In the genomic region with DNA sequence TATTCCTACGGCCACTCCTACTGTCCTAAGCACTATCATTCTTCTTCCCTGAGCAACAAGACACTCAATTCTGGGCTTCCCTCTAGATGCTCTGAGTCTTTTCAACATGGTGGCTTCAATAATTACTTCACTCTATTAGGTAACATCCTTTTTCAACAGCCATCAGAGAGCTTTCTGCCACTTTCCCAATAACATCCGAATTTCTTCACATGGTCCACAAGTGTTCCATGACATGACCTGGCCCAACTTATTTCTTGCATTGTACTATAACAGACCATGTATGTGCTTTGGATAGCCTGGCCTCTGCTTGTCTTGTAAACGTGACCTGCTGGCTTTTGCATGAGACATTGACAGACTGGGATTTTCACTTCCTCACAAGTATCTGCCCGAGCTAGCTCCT, we compare ENCODE assay signal across 17 mouse cellular contexts.
"Had no signal": no experiment of that assay in that cellular context is flagged by ENCODE, and none has a peak within 500 bp of the region (broad histone marks: within the 10 kb centered on the region; RNA-seq: fewer than 3 reads in every experiment).

No protein-coding gene starts in this region.

- H3K27ac ChIP-seq: kidney, postnatal 0 days; left cerebral cortex, adult 2 months; liver, embryonic 12.5 days; liver, embryonic 15.5 days; lung, embryonic 15.5 days; midbrain, embryonic 10.5 days; stomach, postnatal 0 days had no signal

- H3K36me3 ChIP-seq: liver, embryonic 12.5 days; liver, embryonic 15.5 days; lung, embryonic 15.5 days; midbrain, embryonic 10.5 days had no signal

- H3K9me3 ChIP-seq: liver, embryonic 12.5 days; liver, embryonic 15.5 days; lung, embryonic 15.5 days; megakaryocyte, embryonic 14.5 days; midbrain, embryonic 10.5 days had no signal

- H3K9ac ChIP-seq: liver, embryonic 12.5 days; liver, embryonic 15.5 days; lung, embryonic 15.5 days had no signal

- DNase-seq: kidney, adult 2 months; kidney, postnatal 36 days; layer of hippocampus, postnatal 36 days; lung, postnatal 14 days; lung, postnatal 4 days; midbrain, embryonic 14.5 days; thymus, adult 2 months; thymus, postnatal 25 days had no signal

- ATAC-seq: intestine, postnatal 0 days; liver, embryonic 12.5 days had no signal

- H3K4me1 ChIP-seq: liver, embryonic 12.5 days; liver, embryonic 15.5 days; lung, embryonic 15.5 days; megakaryocyte, embryonic 14.5 days; midbrain, embryonic 10.5 days had no signal

- H3K27me3 ChIP-seq: liver, embryonic 12.5 days; liver, embryonic 15.5 days; lung, embryonic 15.5 days; megakaryocyte, embryonic 14.5 days had no signal

- H3K4me3 ChIP-seq: left cerebral cortex, adult 2 months; liver, embryonic 12.5 days; liver, embryonic 15.5 days; lung, embryonic 15.5 days; megakaryocyte, embryonic 14.5 days; midbrain, embryonic 10.5 days had no signal

- H3K4me2 ChIP-seq: liver, embryonic 12.5 days; liver, embryonic 15.5 days; lung, embryonic 15.5 days had no signal
